Mouse (Mus musculus): ENCODE measurements around the gene Casz1. TPM values are rescaled to one million over a fixed set of nuclear protein-coding genes. Genes with fewer than 3 reads are reported as not detected.
A peak's percentile ranks its signal among the peaks of the same experiment; 100 is the strongest.

Gene Casz1
- polyA plus RNA-seq, 1 experiment from 2014 or later: 6.7 TPM

DNA sequence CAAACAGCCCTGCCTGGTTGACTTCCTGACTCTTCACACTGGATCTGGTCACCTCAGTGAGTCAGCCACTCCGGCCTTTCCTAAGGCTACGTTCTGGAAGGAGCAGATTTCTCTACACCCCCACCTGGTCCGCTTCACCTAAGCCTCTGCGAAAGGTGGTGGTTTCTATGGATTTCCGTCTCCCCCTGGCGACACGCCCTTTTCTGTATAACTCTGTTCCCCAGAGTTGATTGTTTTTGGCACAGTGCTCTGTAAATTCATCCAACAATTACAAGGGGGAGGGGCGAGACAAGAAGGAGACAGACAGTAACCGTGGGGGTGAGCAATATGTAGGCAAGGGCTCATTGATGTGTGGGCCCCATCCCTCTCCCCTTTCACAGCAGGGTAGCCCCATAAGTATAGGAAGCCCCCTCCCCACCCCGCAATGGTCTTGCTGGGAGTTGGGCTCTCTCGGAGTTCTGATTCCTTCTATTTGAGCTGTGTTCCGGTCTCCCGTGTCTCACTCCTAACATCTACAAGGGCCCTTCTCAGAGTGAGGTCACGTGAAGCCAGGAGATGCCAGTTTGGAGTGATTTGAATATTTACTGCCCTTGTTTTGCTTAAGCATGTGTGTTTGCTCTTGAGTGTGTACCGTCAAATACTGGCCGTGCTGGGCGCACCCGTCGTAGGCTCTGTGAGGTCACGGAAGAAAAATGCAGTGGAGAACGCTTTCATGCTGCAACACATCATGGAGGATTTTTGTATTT, 29.2 kb downstream of the Casz1 start:
- DNase-seq (ENCODE audit: low spot score) (peak; percentile 65), ATAC-seq (replicated peaks; ENCODE audit: low FRiP score, low read depth) (no peak; the same call in 1 of the 2 replicates)
- no peaks in the 10 kb centered on the region for H3K9me3 ChIP-seq (replicated peaks; ENCODE audit: low read length)
- WGBS: 50% methylated on average over 21 of the region's 21 CpGs
- peaks cover 10% of the 10 kb centered on the region for H3K4me1 ChIP-seq (replicated peaks; ENCODE audit: insufficient read depth, low read length)
- no peak overlapping the region for H3K27ac ChIP-seq
- H3K36me3 ChIP-seq (ENCODE audit: insufficient read depth, low read length): no peaks in the 10 kb centered on the region
- peak overlapping the region; percentile 23; the same call in 1 of the 2 replicates for H3K4me2 ChIP-seq (ENCODE audit: low read length)
- no peak overlapping the region for H3K4me3 ChIP-seq (replicated peaks; ENCODE audit: low read depth, low read length)
- H3K27me3 ChIP-seq (ENCODE audit: insufficient read depth, low read length): no peaks in the 10 kb centered on the region
- H3K9ac ChIP-seq (ENCODE audit: low read depth, low read length): no peak overlapping the region
- no peak for TF ChIP-seq CTCF (IDR thresholded peaks at IDR 0.05; ENCODE audit: low read depth)

DNA sequence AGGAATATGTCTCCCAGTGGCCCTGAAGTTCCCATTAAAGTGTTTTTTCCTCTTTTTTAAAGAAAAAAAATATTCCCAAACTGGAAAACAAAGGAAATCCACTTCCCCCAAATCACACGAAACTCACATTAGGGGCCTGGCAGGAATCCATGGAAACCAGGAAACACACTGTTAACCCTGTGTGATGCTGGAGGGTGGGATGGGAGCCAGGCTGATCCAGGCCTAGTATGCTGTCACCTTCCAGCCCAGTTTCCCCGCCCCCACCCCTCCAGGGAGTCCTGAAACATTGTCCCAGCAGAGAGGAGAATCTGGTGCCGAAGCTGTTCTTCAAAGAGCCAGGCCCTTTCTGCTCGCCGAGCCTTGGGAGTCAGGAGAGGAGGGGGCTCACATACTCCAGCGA, 32.2 kb downstream of the Casz1 start:
- 44% methylated on average over 6 of the region's 6 CpGs for WGBS
- Histone ChIP-seq H3K9me3 (replicated peaks; ENCODE audit: low read length) (no peaks in the 10 kb centered on the region), H3K27me3 (ENCODE audit: insufficient read depth, low read length) (no peaks in the 10 kb centered on the region), H3K4me2 (ENCODE audit: low read length) (no peak overlapping the region), H3K9ac (ENCODE audit: low read depth, low read length) (no peak overlapping the region), H3K27ac (0 out of 2 replicates have a peak overlapping the region, but pooled peaks have one; percentile 19), H3K4me3 (replicated peaks; ENCODE audit: low read depth, low read length) (no peak overlapping the region), H3K4me1 (replicated peaks; ENCODE audit: insufficient read depth, low read length) (peaks cover 10% of the 10 kb centered on the region), H3K36me3 (ENCODE audit: insufficient read depth, low read length) (no peaks in the 10 kb centered on the region)
- DNase-seq (ENCODE audit: low spot score): peak; percentile 56
- TF ChIP-seq CTCF (IDR thresholded peaks at IDR 0.05; ENCODE audit: low read depth): no peak
- no peak for ATAC-seq (replicated peaks; ENCODE audit: low FRiP score, low read depth)

DNA sequence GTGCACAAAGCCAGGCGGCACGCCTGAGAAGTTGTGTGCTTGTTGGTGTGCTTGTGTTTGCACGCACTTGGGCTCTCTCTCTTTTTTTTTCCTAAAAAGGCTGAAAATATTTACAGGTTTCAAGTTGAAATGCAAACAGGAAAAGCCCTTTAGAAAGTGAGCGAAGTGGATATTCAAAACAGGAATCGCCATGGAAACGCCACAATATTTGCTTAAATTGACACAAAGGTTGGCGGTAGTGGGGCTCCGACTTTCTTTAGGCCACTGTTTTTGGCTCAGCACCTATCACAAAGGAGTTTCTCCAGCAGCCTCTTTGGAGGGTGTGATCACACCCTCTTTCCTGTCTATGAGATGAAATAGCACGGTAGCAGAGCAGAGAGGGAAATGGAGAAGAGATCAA, 32.8 kb downstream of the Casz1 start:
- 49% methylated on average over 9 of the region's 9 CpGs for WGBS
- TF ChIP-seq CTCF (IDR thresholded peaks at IDR 0.05; ENCODE audit: low read depth): no peak
- Histone ChIP-seq H3K36me3 (ENCODE audit: insufficient read depth, low read length) (no peaks in the 10 kb centered on the region), H3K27me3 (ENCODE audit: insufficient read depth, low read length) (no peaks in the 10 kb centered on the region), H3K4me1 (replicated peaks; ENCODE audit: insufficient read depth, low read length) (peaks cover 10% of the 10 kb centered on the region), H3K4me3 (replicated peaks; ENCODE audit: low read depth, low read length) (no peak overlapping the region), H3K4me2 (ENCODE audit: low read length) (no peak overlapping the region), H3K27ac (no peak overlapping the region), H3K9ac (ENCODE audit: low read depth, low read length) (no peak overlapping the region), H3K9me3 (replicated peaks; ENCODE audit: low read length) (no peaks in the 10 kb centered on the region)
- ATAC-seq (replicated peaks; ENCODE audit: low FRiP score, low read depth): no peak
- DNase-seq (ENCODE audit: low spot score): peak; percentile 55

DNA sequence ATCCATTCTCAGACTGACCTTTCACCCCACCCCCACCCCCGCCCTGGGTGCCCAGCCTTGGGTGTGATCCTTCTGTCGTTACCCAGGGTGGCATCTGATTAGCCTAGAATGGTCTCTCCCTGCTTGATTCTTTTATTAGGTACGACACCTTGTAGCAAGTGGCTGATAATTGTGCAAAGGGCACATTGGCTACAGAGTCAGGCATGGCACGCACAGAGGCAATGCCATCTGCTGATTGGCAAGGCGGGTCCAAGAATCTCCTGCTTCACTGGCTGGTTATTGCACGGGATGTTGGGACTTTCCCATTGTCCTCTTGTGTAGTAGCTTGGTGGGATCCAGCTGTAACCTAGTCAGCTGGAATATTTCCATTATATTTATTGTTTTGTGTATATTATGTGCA, 33.4 kb downstream of the Casz1 start:
- H3K27me3 ChIP-seq (ENCODE audit: insufficient read depth, low read length): no peaks in the 10 kb centered on the region
- 78% methylated on average over 6 of the region's 6 CpGs for WGBS
- no peak for ATAC-seq (replicated peaks; ENCODE audit: low FRiP score, low read depth)
- no peaks in the 10 kb centered on the region for H3K36me3 ChIP-seq (ENCODE audit: insufficient read depth, low read length)
- no peak for TF ChIP-seq CTCF (IDR thresholded peaks at IDR 0.05; ENCODE audit: low read depth)
- H3K4me1 ChIP-seq (replicated peaks; ENCODE audit: insufficient read depth, low read length): peaks cover 10% of the 10 kb centered on the region
- H3K9me3 ChIP-seq (replicated peaks; ENCODE audit: low read length): no peaks in the 10 kb centered on the region
- H3K9ac ChIP-seq (ENCODE audit: low read depth, low read length): no peak overlapping the region
- H3K27ac ChIP-seq: no peak overlapping the region
- H3K4me2 ChIP-seq (ENCODE audit: low read length): no peak overlapping the region
- no peak for DNase-seq (ENCODE audit: low spot score)
- no peak overlapping the region for H3K4me3 ChIP-seq (replicated peaks; ENCODE audit: low read depth, low read length)

DNA sequence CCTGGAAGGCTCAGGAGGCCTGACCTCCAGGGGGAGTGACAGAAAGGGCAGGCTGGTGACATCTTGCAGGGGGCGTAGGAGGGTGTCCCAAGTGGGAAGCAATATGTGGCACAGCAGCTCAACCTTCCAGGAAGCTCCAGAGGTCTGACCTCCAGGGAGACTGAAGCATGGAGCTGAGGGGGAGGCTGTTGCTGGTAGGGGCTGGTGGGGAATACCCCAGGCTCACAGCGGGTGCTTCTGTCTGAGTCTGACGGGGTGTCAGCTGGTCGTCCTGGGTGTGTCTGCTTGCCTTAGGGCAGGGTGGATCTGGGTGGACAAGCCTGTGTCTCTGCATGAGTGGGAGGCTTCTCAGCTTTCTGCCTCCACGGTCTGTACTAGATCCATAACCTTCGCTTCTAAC, 38.1 kb downstream of the Casz1 start:
- no peaks in the 10 kb centered on the region for H3K9me3 ChIP-seq (replicated peaks; ENCODE audit: low read length)
- TF ChIP-seq CTCF (IDR thresholded peaks at IDR 0.05; ENCODE audit: low read depth): 0 out of 2 replicates have a peak, but pooled peaks have one; percentile 9
- H3K36me3 ChIP-seq (ENCODE audit: insufficient read depth, low read length): no peaks in the 10 kb centered on the region
- peak; percentile 14; the same call in 1 of the 2 replicates for ATAC-seq (replicated peaks; ENCODE audit: low FRiP score, low read depth)
- H3K4me3 ChIP-seq (replicated peaks; ENCODE audit: low read depth, low read length): no peak overlapping the region
- H3K9ac ChIP-seq (ENCODE audit: low read depth, low read length): no peak overlapping the region
- DNase-seq (ENCODE audit: low spot score): peak; percentile 61
- H3K27me3 ChIP-seq (ENCODE audit: insufficient read depth, low read length): no peaks in the 10 kb centered on the region
- no peak overlapping the region for H3K4me2 ChIP-seq (ENCODE audit: low read length)
- 42% methylated on average over 6 of the region's 6 CpGs for WGBS
- peaks cover 10% of the 10 kb centered on the region; the same call in 1 of the 2 replicates for H3K4me1 ChIP-seq (replicated peaks; ENCODE audit: insufficient read depth, low read length)
- no peak overlapping the region for H3K27ac ChIP-seq

DNA sequence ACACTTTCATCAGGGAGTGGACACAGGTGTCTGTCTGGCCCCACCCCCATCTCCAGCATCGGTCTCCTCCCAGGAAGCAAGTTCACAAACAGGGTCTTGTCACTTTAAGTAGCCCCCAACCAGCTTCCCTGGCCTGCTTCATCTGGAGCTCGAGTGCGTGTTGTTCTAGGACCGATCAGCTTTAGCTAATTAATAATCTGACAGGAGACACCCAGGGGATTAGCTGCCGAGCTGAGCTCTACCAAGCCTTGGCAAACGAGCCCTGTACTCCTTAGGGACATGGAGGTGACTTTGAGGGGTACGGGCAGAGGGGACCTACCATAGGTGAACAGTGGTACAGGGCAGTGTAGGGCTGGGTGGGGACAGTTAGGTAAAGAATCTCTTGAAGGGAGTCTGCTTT, 40.7 kb downstream of the Casz1 start:
- WGBS: 30% methylated on average over 7 of the region's 7 CpGs
- Histone ChIP-seq H3K9ac (ENCODE audit: low read depth, low read length) (no peak overlapping the region), H3K27me3 (ENCODE audit: insufficient read depth, low read length) (no peaks in the 10 kb centered on the region), H3K36me3 (ENCODE audit: insufficient read depth, low read length) (no peaks in the 10 kb centered on the region), H3K9me3 (replicated peaks; ENCODE audit: low read length) (no peaks in the 10 kb centered on the region), H3K27ac (no peak overlapping the region), H3K4me3 (replicated peaks; ENCODE audit: low read depth, low read length) (no peak overlapping the region), H3K4me1 (replicated peaks; ENCODE audit: insufficient read depth, low read length) (peaks cover 9% of the 10 kb centered on the region; the same call in 1 of the 2 replicates), H3K4me2 (ENCODE audit: low read length) (no peak overlapping the region)
- ATAC-seq (replicated peaks; ENCODE audit: low FRiP score, low read depth): no peak
- no peak for DNase-seq (ENCODE audit: low spot score)
- no peak for TF ChIP-seq CTCF (IDR thresholded peaks at IDR 0.05; ENCODE audit: low read depth)

Measured in kidney, postnatal 0 days (tissue).